9 mouse cellular contexts compared by ENCODE assay signal in the genomic region with DNA sequence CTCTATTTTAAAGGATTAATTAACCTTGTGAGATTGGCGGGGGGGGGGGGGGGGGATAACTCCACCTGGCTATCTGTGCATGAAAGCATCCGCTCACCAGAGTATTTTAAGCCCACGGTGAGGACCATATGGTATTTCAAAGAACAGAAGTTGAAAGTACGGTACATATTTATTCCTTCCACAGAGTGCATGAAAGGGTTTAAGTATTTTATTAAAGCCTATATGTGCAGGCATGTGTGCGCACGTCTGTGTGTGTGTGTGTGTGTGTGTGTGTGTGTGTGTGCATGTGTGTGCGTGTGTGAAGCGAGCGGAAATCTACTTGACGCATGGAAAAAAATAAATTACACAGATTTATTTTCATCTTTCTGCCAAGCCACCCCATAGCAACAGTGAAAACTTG. TPM values are rescaled to one million over a fixed set of nuclear protein-coding genes. Genes with fewer than 3 reads are reported as not detected.
DNase-seq lines count a peak whose midpoint lies in the region; ATAC-seq lines count a peak whose summit lies in the region.
"Had no signal": no experiment of that assay in that cellular context is flagged by ENCODE, and none has a peak within 500 bp of the region (broad histone marks: within the 10 kb centered on the region; RNA-seq: fewer than 3 reads in every experiment).

No protein-coding gene starts in this region.

- 48% methylated on average over 10 of the region's 10 CpGs for WGBS in neural tube, embryonic 11.5 days
- 44% methylated on average over 10 of the region's 10 CpGs for WGBS in limb, embryonic 13.5 days
- WGBS in stomach, embryonic 16.5 days = 48% methylated on average over 10 of the region's 10 CpGs

- no peaks in the 10 kb centered on the region; the same call in 1 of the 2 replicates for H3K4me1 ChIP-seq in neural tube, embryonic 11.5 days (ENCODE audit: control insufficient read depth, insufficient read depth, low read length)
- peaks cover 11% of the 10 kb centered on the region for H3K4me1 ChIP-seq in limb, embryonic 13.5 days
- H3K4me1 ChIP-seq in stomach, embryonic 16.5 days (ENCODE audit: control insufficient read depth, insufficient read depth, low read length) = no peaks in the 10 kb centered on the region

- no peaks in the 10 kb centered on the region for H3K36me3 ChIP-seq in neural tube, embryonic 11.5 days (ENCODE audit: control insufficient read depth, insufficient read depth, low read length)
- H3K36me3 ChIP-seq in limb, embryonic 13.5 days = no peaks in the 10 kb centered on the region
- H3K36me3 ChIP-seq in stomach, embryonic 16.5 days (ENCODE audit: control insufficient read depth, insufficient read depth, low read length) = no peaks in the 10 kb centered on the region

- peak overlapping the region; percentile 39 for H3K4me2 ChIP-seq in neural tube, embryonic 11.5 days (ENCODE audit: low read depth)
- H3K4me2 ChIP-seq in limb, embryonic 13.5 days (replicated peaks) = peak overlapping the region; percentile 49
- H3K4me2 ChIP-seq in stomach, embryonic 16.5 days (ENCODE audit: low read depth, low read length) = 0 out of 2 replicates have a peak overlapping the region, but pooled peaks have one; percentile 10

- H3K9me3 ChIP-seq in neural tube, embryonic 11.5 days (ENCODE audit: control insufficient read depth, low read length) = no peaks in the 10 kb centered on the region
- H3K9me3 ChIP-seq in limb, embryonic 13.5 days = no peaks in the 10 kb centered on the region
- H3K9me3 ChIP-seq in stomach, embryonic 16.5 days (replicated peaks; ENCODE audit: control insufficient read depth, low read length) = no peaks in the 10 kb centered on the region

- 0 out of 2 replicates have a peak overlapping the region, but pooled peaks have one; percentile 14 for H3K4me3 ChIP-seq in neural tube, embryonic 11.5 days (ENCODE audit: low read depth, low read length)
- 0 out of 2 replicates have a peak overlapping the region, but pooled peaks have one; percentile 14 for H3K4me3 ChIP-seq in limb, embryonic 13.5 days
- no peak overlapping the region for H3K4me3 ChIP-seq in stomach, embryonic 16.5 days (replicated peaks; ENCODE audit: low read length)

- peak overlapping the region; percentile 45 for H3K9ac ChIP-seq in neural tube, embryonic 11.5 days (ENCODE audit: low read length)
- H3K9ac ChIP-seq in limb, embryonic 13.5 days = peak overlapping the region; percentile 43
- peak overlapping the region; percentile 3; the same call in 1 of the 2 replicates for H3K9ac ChIP-seq in stomach, embryonic 16.5 days (ENCODE audit: low read length)

- H3K27me3 ChIP-seq in neural tube, embryonic 11.5 days (ENCODE audit: control insufficient read depth, insufficient read depth, low read length) = no peaks in the 10 kb centered on the region
- H3K27me3 ChIP-seq in limb, embryonic 13.5 days = 0 out of 2 replicates have a peak, but pooled peaks cover 13% of the 10 kb centered on the region
- no peaks in the 10 kb centered on the region for H3K27me3 ChIP-seq in stomach, embryonic 16.5 days (ENCODE audit: control insufficient read depth, insufficient read depth, low read length)

- DNase-seq in embryo, embryonic 11 days = peak; percentile 10
- DNase-seq in embryo, embryonic 10 days (ENCODE audit: low spot score) = no peak
- DNase-seq in neural tube, embryonic 11.5 days (ENCODE audit: low spot score) = no peak
- DNase-seq in neural tube, embryonic 10.5 days (ENCODE audit: extremely low spot score, low spot score) = no peak
- no peak for DNase-seq in spleen, postnatal 36 days (ENCODE audit: low spot score in 2 of 2)
- DNase-seq: kidney, adult 11 months had no signal

- H3K27ac ChIP-seq in neural tube, embryonic 11.5 days (ENCODE audit: low read depth, low read length) = no peak overlapping the region
- H3K27ac ChIP-seq in limb, embryonic 13.5 days = no peak overlapping the region
- no peak overlapping the region for H3K27ac ChIP-seq in stomach, embryonic 16.5 days (ENCODE audit: low read length)

- no peak; the same call in 1 of the 2 replicates for ATAC-seq in neural tube, embryonic 11.5 days (ENCODE audit: insufficient read depth, low FRiP score, low TSS enrichment)
- no peak for ATAC-seq in limb, embryonic 13.5 days (ENCODE audit: low FRiP score, low read depth)
- no peak for ATAC-seq in stomach, embryonic 16.5 days (ENCODE audit: insufficient read depth, low FRiP score)
- ATAC-seq in frontal cortex, adult (ENCODE audit: low TSS enrichment) = no peak

RNA-seq across cellular contexts. Expression of a gene that starts 32.4 kb away (rescaled TPM):
- polyA plus RNA-seq in neural tube, embryonic 11.5 days (2014; fragmentation: Nextera tagmentation; extraction: Ambion mirVana) = 83.9 and 84.0 TPM in 2 replicates
- 76.3 and 77.5 TPM in 2 replicates for polyA plus RNA-seq in limb, embryonic 13.5 days (2015; fragmentation: Nextera tagmentation; extraction: Ambion mirVana)
- 52.9 and 55.2 TPM in 2 replicates for polyA plus RNA-seq in stomach, embryonic 16.5 days (2015; fragmentation: Nextera tagmentation; extraction: Ambion mirVana)

RNA-seq across cellular contexts. Expression of a gene that starts 51.6 kb away (rescaled TPM):
- polyA plus RNA-seq in neural tube, embryonic 11.5 days (2014; fragmentation: Nextera tagmentation; extraction: Ambion mirVana) = 42.5 and 47.8 TPM in 2 replicates
- 42.3 and 42.6 TPM in 2 replicates for polyA plus RNA-seq in limb, embryonic 13.5 days (2015; fragmentation: Nextera tagmentation; extraction: Ambion mirVana)
- 26.7 and 27.5 TPM in 2 replicates for polyA plus RNA-seq in stomach, embryonic 16.5 days (2015; fragmentation: Nextera tagmentation; extraction: Ambion mirVana)
